Mouse (Mus musculus): ENCODE data around the gene Errfi1. TPM values are rescaled to one million over a fixed set of nuclear protein-coding genes. Genes with fewer than 3 reads are reported as not detected.

The Errfi1 gene
- polyA plus RNA-seq, 1 experiment = 32.4 TPM

DNA sequence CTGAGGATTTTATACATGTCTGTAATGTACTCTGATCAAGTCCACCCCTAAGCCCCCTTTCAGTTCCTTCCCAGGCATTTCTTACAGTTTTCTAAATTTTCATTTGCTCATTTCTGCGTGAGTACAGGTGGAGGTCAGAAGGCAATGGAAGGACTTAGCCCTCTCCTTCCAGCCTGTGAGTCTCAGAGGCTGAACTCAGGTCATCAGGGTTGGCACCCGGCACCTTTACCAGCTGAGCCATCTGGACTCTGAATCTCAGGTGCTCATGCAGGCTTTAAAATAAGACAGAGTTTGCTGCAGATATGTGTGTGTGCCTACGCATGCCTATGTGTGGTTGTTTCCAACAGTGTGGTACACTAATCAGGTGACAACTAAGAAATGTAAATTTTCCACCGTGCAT lies 2.8 kb upstream of the Errfi1 start:
- TF ChIP-seq CTCF (IDR thresholded peaks at IDR 0.05; ENCODE audit: borderline replicate concordance, insufficient read depth, low read depth, low read length) (no peak), POLR2A (IDR thresholded peaks at IDR 0.05; ENCODE audit: borderline replicate concordance, insufficient read depth, low read length) (no peak)
- WGBS = 59% methylated on average over 4 of the region's 4 CpGs
- H3K4me1 ChIP-seq (ENCODE audit: control insufficient read depth, insufficient read depth, low read length) = no peaks in the 10 kb centered on the region; the same call in 1 of the 2 replicates
- no peak overlapping the region for H3K4me3 ChIP-seq (replicated peaks; ENCODE audit: insufficient read depth, low read depth, low read length)
- no peak for DNase-seq
- no peak overlapping the region for H3K27ac ChIP-seq (ENCODE audit: insufficient read depth, low read length)
- H3K27me3 ChIP-seq (ENCODE audit: control insufficient read depth, insufficient read depth, low read length) = no peaks in the 10 kb centered on the region; the same call in 1 of the 2 replicates

DNA sequence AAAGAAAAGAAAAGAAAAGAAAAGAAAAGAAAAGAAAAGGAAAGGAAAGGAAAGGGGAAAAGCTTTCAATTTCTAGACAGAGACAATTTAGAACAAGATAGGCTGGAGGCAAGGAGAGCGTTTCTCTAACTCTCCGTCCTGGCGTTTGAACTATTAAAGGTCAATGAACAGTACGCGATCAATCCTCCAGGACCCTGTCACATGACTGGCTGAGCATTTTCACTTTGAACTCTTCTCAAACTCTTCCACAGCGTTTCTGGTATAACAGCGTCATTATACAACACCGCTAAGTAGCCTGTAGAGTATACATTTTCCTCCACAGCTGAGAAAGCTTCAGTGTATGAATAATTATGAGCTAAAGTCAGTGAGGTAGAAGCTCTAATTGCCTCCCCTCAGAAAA lies 1.7 kb upstream of the Errfi1 start:
- TF ChIP-seq POLR2A (IDR thresholded peaks at IDR 0.05; ENCODE audit: borderline replicate concordance, insufficient read depth, low read length) (no peak), CTCF (IDR thresholded peaks at IDR 0.05; ENCODE audit: borderline replicate concordance, insufficient read depth, low read depth, low read length) (no peak)
- H3K27me3 ChIP-seq (ENCODE audit: control insufficient read depth, insufficient read depth, low read length) = no peaks in the 10 kb centered on the region
- no peak for DNase-seq
- H3K4me3 ChIP-seq (replicated peaks; ENCODE audit: insufficient read depth, low read depth, low read length) = no peak overlapping the region
- H3K27ac ChIP-seq (ENCODE audit: insufficient read depth, low read length) = no peak overlapping the region
- H3K4me1 ChIP-seq (ENCODE audit: control insufficient read depth, insufficient read depth, low read length) = no peaks in the 10 kb centered on the region; the same call in 1 of the 2 replicates
- 81% methylated on average over 8 of the region's 8 CpGs for WGBS

DNA sequence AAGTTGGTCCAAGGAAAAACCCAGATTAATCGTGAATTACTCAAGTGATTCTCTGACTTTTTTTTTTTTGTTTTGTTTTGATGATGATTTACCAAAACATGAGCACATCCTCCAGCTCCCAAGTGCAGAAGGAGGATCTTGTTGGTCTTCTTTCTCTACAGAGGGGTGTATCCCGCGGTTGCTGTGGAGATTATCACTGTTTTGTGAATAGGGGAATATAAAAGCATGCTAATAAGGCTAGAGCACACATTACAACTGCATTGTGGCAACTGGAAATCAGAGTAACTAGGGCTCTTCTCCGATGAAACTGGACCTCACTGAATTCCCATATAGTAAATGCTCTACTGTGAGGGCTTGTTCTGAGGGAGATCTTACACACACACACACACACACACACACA lies 1.2 kb upstream of the Errfi1 start:
- TF ChIP-seq CTCF (IDR thresholded peaks at IDR 0.05; ENCODE audit: borderline replicate concordance, insufficient read depth, low read depth, low read length) (no peak), POLR2A (IDR thresholded peaks at IDR 0.05; ENCODE audit: borderline replicate concordance, insufficient read depth, low read length) (no peak)
- Histone ChIP-seq H3K4me1 (ENCODE audit: control insufficient read depth, insufficient read depth, low read length) (no peaks in the 10 kb centered on the region; the same call in 1 of the 2 replicates), H3K27me3 (ENCODE audit: control insufficient read depth, insufficient read depth, low read length) (no peaks in the 10 kb centered on the region), H3K27ac (ENCODE audit: insufficient read depth, low read length) (no peak overlapping the region), H3K4me3 (replicated peaks; ENCODE audit: insufficient read depth, low read depth, low read length) (no peak overlapping the region)
- WGBS = 77% methylated on average over 4 of the region's 4 CpGs
- no peak for DNase-seq

DNA sequence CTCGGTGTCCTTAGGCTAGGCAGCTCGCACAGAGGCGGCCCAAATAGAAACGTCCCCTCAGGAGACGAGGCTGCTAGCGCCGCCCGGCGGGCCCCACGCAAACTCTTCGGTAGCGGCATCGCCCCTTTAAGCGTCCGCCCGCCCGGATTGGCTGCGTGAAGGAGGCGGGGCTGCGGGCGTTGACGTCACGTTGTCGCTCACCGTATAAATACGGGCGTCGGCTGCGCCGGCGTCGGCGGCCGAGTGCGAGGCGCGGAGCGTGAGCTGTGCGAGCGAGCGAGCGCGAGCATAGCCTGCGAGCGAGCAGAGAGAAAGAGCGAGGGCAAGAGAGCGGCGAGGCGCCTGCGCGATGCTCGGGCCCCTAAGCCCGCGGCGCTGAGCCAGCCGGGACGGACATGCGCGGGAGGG lies 1.1 kb downstream of the Errfi1 start:
- peak overlapping the region; percentile 52; the same call in 1 of the 2 replicates for H3K27ac ChIP-seq (ENCODE audit: insufficient read depth, low read length)

DNA sequence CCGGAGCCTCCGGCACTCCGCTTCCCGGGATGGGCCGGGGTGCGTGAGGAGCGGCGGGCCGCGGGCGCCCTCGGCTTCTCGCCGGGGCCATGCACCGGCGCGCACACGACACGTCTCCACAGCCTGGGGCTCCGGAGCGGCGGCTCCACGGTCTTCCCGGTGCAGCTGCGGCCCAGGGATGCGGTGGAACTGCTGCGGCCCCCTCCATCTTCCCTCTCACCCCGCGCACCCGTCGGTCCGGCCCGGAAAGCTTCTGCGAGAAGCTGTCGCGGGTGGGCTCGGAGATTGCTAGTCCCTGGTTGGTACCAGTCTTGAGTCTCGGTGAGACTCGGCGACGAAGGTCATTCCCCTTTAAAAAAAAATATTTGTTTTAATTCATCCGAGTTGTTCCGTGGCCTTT lies 1.6 kb downstream of the Errfi1 start:
- Histone ChIP-seq H3K27me3 (ENCODE audit: control insufficient read depth, insufficient read depth, low read length) (no peaks in the 10 kb centered on the region), H3K27ac (ENCODE audit: insufficient read depth, low read length) (peak overlapping the region; percentile 52), H3K4me1 (ENCODE audit: control insufficient read depth, insufficient read depth, low read length) (no peaks in the 10 kb centered on the region; the same call in 1 of the 2 replicates), H3K4me3 (replicated peaks; ENCODE audit: insufficient read depth, low read depth, low read length) (peak overlapping the region; percentile 74)
- WGBS = under 1% methylated on average over 41 of the region's 43 CpGs
- TF ChIP-seq POLR2A (IDR thresholded peaks at IDR 0.05; ENCODE audit: borderline replicate concordance, insufficient read depth, low read length) (no peak), CTCF (IDR thresholded peaks at IDR 0.05; ENCODE audit: borderline replicate concordance, insufficient read depth, low read depth, low read length) (no peak)
- no peak for DNase-seq

More for the DNA sequence above, 1.1 kb downstream of the Errfi1 start:
- no peaks in the 10 kb centered on the region for H3K27me3 ChIP-seq (ENCODE audit: control insufficient read depth, insufficient read depth, low read length)
- peak; percentile 30; the same call in 1 of the 2 replicates for TF ChIP-seq CTCF (IDR thresholded peaks at IDR 0.05; ENCODE audit: borderline replicate concordance, insufficient read depth, low read depth, low read length)
- peak; percentile 100 for TF ChIP-seq POLR2A (IDR thresholded peaks at IDR 0.05; ENCODE audit: borderline replicate concordance, insufficient read depth, low read length)
- no peaks in the 10 kb centered on the region; the same call in 1 of the 2 replicates for H3K4me1 ChIP-seq (ENCODE audit: control insufficient read depth, insufficient read depth, low read length)
- DNase-seq = peak; percentile 95 to 97
- H3K4me3 ChIP-seq (replicated peaks; ENCODE audit: insufficient read depth, low read depth, low read length) = peak overlapping the region; percentile 74
- WGBS = under 1% methylated on average over 59 of the region's 59 CpGs

DNA sequence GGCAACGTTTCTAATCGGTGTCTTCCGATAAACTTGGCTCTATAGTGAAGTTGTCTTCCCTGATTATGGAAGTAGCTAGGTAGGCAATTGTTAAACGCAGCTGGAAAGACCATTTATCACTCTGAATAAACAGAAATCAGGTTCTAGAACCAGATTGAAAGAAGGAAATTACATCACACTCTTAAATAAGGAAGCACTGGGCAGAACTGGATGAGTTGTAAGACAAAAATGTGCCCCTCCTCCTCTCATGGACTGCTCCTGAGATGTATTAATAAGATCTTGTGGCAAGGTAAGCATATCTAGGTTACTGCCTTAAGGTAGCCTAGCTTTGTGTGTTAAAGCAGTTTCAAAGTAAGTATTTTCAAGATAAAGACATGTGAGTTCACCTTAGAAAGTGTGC lies 6.8 kb downstream of the Errfi1 start:
- H3K27me3 ChIP-seq (ENCODE audit: control insufficient read depth, insufficient read depth, low read length) = no peaks in the 10 kb centered on the region
- H3K4me3 ChIP-seq (replicated peaks; ENCODE audit: insufficient read depth, low read depth, low read length) = no peak overlapping the region
- no peaks in the 10 kb centered on the region; the same call in 1 of the 2 replicates for H3K4me1 ChIP-seq (ENCODE audit: control insufficient read depth, insufficient read depth, low read length)
- no peak for DNase-seq
- TF ChIP-seq CTCF (IDR thresholded peaks at IDR 0.05; ENCODE audit: borderline replicate concordance, insufficient read depth, low read depth, low read length) (no peak), POLR2A (IDR thresholded peaks at IDR 0.05; ENCODE audit: borderline replicate concordance, insufficient read depth, low read length) (no peak)
- WGBS = 85% methylated on average over 4 of the region's 4 CpGs
- H3K27ac ChIP-seq (ENCODE audit: insufficient read depth, low read length) = no peak overlapping the region

DNA sequence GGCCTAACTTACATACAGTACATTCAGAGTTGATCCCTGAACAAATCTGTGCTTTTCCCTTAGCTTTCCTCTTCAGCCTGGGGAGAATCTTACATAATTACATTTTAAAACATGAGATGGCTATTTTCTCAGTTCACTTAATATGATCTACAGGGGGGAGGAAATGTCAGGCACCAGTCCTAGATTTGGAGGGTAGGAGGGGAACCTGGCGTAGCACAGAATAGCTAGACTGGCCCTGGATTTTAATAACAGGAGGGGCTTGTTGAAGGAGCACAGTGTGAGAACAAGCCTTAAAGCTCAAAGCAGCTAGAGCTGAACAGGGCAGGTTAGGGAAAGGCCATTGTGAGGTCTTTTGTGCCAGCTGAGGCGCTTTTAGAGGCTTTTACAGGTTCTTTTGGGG lies 7.4 kb downstream of the Errfi1 start:
- H3K4me1 ChIP-seq (ENCODE audit: control insufficient read depth, insufficient read depth, low read length) = no peaks in the 10 kb centered on the region; the same call in 1 of the 2 replicates
- WGBS = 80% methylated on average over 2 of the region's 2 CpGs
- DNase-seq = no peak
- H3K27me3 ChIP-seq (ENCODE audit: control insufficient read depth, insufficient read depth, low read length) = no peaks in the 10 kb centered on the region
- H3K27ac ChIP-seq (ENCODE audit: insufficient read depth, low read length) = no peak overlapping the region
- H3K4me3 ChIP-seq (replicated peaks; ENCODE audit: insufficient read depth, low read depth, low read length) = no peak overlapping the region
- no peak for TF ChIP-seq POLR2A (IDR thresholded peaks at IDR 0.05; ENCODE audit: borderline replicate concordance, insufficient read depth, low read length)
- no peak for TF ChIP-seq CTCF (IDR thresholded peaks at IDR 0.05; ENCODE audit: borderline replicate concordance, insufficient read depth, low read depth, low read length)

DNA sequence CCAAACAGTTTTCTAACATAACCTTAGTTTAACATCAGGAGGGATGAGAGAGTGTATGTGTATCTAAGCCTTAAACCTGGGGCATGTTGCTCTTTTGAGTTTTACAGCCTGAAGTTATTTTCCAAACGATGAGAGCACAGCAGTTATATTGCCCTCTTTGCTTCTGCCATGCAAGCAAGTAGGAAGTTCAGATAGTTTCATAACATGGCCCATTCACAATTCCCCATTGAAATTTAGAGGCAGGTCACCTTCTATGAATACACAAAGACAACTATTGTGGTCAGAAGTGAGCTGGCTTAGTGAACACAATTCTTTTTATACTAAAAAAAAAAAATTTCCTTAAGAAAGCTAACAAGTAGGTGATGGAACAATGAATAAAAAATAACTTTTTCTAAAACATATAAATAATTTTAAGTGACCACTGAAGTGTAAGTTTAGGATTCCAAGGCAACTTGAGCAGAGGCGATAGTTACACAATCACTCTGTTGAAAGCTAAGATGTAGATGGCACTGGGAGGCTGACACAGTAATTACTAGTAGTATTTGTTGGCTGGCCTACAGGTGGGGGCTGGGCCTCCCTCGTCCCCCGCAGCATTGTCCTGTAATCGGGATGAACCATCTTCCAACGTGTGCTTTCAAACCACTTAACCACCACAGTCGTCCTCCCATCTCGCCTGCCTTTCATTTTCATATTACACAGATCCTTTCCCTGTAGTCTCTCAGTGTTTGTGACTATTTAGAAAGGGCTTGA lies 9.1 kb downstream of the Errfi1 start:
- 49% methylated on average over 8 of the region's 8 CpGs for WGBS

More for the DNA sequence above, 9.1 kb downstream of the Errfi1 start:
- Histone ChIP-seq H3K27me3 (ENCODE audit: control insufficient read depth, insufficient read depth, low read length) (no peaks in the 10 kb centered on the region), H3K4me1 (ENCODE audit: control insufficient read depth, insufficient read depth, low read length) (no peaks in the 10 kb centered on the region), H3K4me3 (replicated peaks; ENCODE audit: insufficient read depth, low read depth, low read length) (no peak overlapping the region), H3K27ac (ENCODE audit: insufficient read depth, low read length) (no peak overlapping the region; the same call in 1 of the 2 replicates)
- TF ChIP-seq CTCF (IDR thresholded peaks at IDR 0.05; ENCODE audit: borderline replicate concordance, insufficient read depth, low read depth, low read length) (no peak), POLR2A (IDR thresholded peaks at IDR 0.05; ENCODE audit: borderline replicate concordance, insufficient read depth, low read length) (no peak)
- no peak for DNase-seq

All from cerebellum, adult 2 months (tissue).